Mouse (Mus musculus) lung, embryonic 14.5 days (tissue): ENCODE measurements at regions not wholly inside any gene's neighbourhood (a gene's known extent, or its start where the extent isn't known, plus 50 kb on each side); places are given as distances from the start of the nearest gene placed in this dataset.
A peak's percentile ranks its signal among the peaks of the same experiment; 100 is the strongest.
"Not testable (repeated sequence)": the region's sequence is repeated elsewhere in the genome, so short reads cannot be mapped to it uniquely, and the experiment has no call there.

ENCODE experiments used
- ATAC-seq: fragments of 200-750 bp; cut with Nextera tagmentation; 2 replicates; pipeline ENCODE4 v1.8.0; 2017; ENCODE audit warnings: mild to moderate bottlenecking, moderate TSS enrichment, moderate library complexity; ENCODE audit not compliant: insufficient read depth
- DNase-seq: peaks from one replicate; pipeline ENCODE4 v3.0.0-alpha.2; 2015
- H3K27ac ChIP-seq: fragments of 300-500 bp; sonication (generic); 2 replicates; pipeline ENCODE4 v1.5.1; 2014; ENCODE audit warnings: low read depth, mild to moderate bottlenecking, moderate library complexity
- H3K27me3 ChIP-seq: fragments of 300-500 bp; sonication (generic); 2 replicates; pipeline ENCODE4 v1.6.1; 2014; ENCODE audit warnings: low read length, control low read depth; ENCODE audit not compliant: insufficient read depth
- H3K36me3 ChIP-seq: fragments of 300-500 bp; sonication (generic); 2 replicates; pipeline ENCODE4 v1.6.1; 2014; ENCODE audit warnings: control low read depth; ENCODE audit not compliant: insufficient read depth
- H3K4me1 ChIP-seq: fragments of 300-500 bp; sonication (generic); 2 replicates; pipeline ENCODE4 v1.6.1; 2014; ENCODE audit warnings: antibody characterized with exemption, control low read depth; ENCODE audit not compliant: insufficient read depth
- H3K4me2 ChIP-seq: fragments of 300-500 bp; sonication (generic); 2 replicates; pipeline ENCODE4 v1.6.1; 2014; ENCODE audit warnings: mild to moderate bottlenecking
- H3K4me3 ChIP-seq: fragments of 300-500 bp; sonication (generic); 2 replicates; pipeline ENCODE4 v1.5.1; 2014; ENCODE audit warnings: low read depth, low read length
- H3K9ac ChIP-seq: fragments of 300-500 bp; sonication (generic); 2 replicates; pipeline ENCODE4 v1.6.1; 2014
- H3K9me3 ChIP-seq: fragments of 300-500 bp; sonication (generic); 2 replicates; pipeline ENCODE4 v1.6.1; 2016; ENCODE audit warnings: low read depth, low read length, control low read depth
- CTCF ChIP-seq: IDR thresholded peaks from 2 replicates; pipeline ENCODE4 v1.5.1; 2016; ENCODE audit warnings: antibody characterized with exemption, low read depth
- WGBS: fragments of 180-500 bp; shearing (Covaris S2); extraction: QIAGEN DNeasy Blood & Tissue Kit; methylation state at CpG from one replicate; pipeline ENCODE4 v1.1.7; 2014; 5-methylcytosine and 5-hydroxymethylcytosine counted together

GRCm38 (mm10) chr9:33152186-33152585, 516.2 kb downstream of the Ets1 start:
- Histone ChIP-seq H3K36me3 (no peaks in the 10 kb centered on the region), H3K27ac (no peak overlapping the region), H3K4me2 (no peak overlapping the region), H3K9me3 (no peaks in the 10 kb centered on the region), H3K9ac (no peak overlapping the region), H3K27me3 (no peaks in the 10 kb centered on the region), H3K4me3 (no peak overlapping the region), H3K4me1 (no peaks in the 10 kb centered on the region)
- ATAC-seq: no peak
- 30% methylated on average over 1 of the region's 1 CpGs for WGBS
- DNase-seq: peak; percentile 19
- TF ChIP-seq CTCF: no peak

DNA sequence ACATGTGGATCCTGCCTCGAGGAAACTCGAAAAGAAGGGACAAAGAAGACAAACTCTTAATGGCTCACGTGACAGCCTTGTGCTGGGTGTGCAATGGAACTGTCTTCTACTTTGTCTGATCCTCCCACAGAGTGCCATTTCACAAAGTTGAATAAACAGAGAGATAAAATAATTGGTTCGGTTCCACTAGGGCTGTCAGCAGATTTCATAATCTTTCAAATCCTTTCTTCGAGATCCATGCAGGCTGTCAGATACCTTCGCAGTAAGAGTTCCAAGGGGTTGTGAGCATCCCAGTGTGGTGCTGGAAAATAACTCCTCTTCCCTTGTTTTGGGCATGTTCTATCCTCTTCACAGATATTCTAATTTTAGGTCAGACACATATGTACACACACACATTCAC, 532.1 kb downstream of the Ets1 start:
- Histone ChIP-seq H3K36me3 (no peaks in the 10 kb centered on the region), H3K4me2 (no peak overlapping the region), H3K4me3 (no peak overlapping the region), H3K9ac (no peak overlapping the region), H3K27me3 (no peaks in the 10 kb centered on the region), H3K4me1 (no peaks in the 10 kb centered on the region), H3K9me3 (no peaks in the 10 kb centered on the region), H3K27ac (no peak overlapping the region)
- ATAC-seq (no peak; the same call in 1 of the 2 replicates), DNase-seq (peak; percentile 33)
- TF ChIP-seq CTCF: no peak
- 35% methylated on average over 6 of the region's 6 CpGs for WGBS

GRCm38 (mm10) chr9:33169093-33169492, 533.1 kb downstream of the Ets1 start:
- H3K4me2 ChIP-seq, H3K4me1 ChIP-seq, H3K36me3 ChIP-seq, H3K4me3 ChIP-seq, H3K9me3 ChIP-seq, DNase-seq, H3K9ac ChIP-seq, H3K27ac ChIP-seq, ATAC-seq, H3K27me3 ChIP-seq: not testable (repeated sequence)
- 88% methylated on average over 1 of the region's 1 CpGs for WGBS

DNA sequence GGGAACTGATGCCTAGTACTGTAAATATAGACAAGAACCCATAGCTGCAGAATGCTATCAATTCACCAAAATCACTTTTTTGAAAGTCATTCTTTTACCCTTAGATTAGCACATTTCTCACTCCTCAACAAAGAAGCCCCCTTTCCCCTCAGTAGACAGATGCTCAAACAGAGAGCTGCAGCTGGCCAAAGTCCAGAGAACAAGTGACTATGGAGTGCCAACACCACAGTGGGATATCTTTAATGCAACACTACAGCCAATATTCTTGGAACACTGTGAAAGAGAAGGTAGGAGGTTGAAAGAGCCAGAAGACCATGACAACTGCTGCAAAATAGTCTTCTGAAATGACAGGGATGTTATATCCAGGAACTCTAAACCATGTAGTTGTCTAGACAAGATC, 544.0 kb downstream of the Ets1 start:
- Histone ChIP-seq H3K4me3 (no peak overlapping the region), H3K9me3 (no peaks in the 10 kb centered on the region), H3K9ac (no peak overlapping the region), H3K27me3 (no peaks in the 10 kb centered on the region), H3K36me3 (no peaks in the 10 kb centered on the region), H3K4me2 (no peak overlapping the region), H3K27ac (no peak overlapping the region), H3K4me1 (no peaks in the 10 kb centered on the region)
- no peak for ATAC-seq
- TF ChIP-seq CTCF: no peak
- DNase-seq: no peak

- no peak overlapping the region for H3K4me3 ChIP-seq
- no peak for TF ChIP-seq CTCF
- 71% methylated on average over 3 of the region's 3 CpGs for WGBS
- no peaks in the 10 kb centered on the region for H3K27me3 ChIP-seq
- no peaks in the 10 kb centered on the region for H3K36me3 ChIP-seq
- no peaks in the 10 kb centered on the region for H3K4me1 ChIP-seq
- H3K9ac ChIP-seq: no peak overlapping the region
- no peak for ATAC-seq
- no peak overlapping the region for H3K4me2 ChIP-seq
- H3K27ac ChIP-seq: no peak overlapping the region
- DNase-seq: no peak
- no peaks in the 10 kb centered on the region for H3K9me3 ChIP-seq
These were observed 551.2 kb downstream of the Ets1 start for GRCm38 (mm10) chr9:33187187-33187586.

GRCm38 (mm10) chr9:33209083-33209482, 573.1 kb downstream of the Ets1 start:
- DNase-seq (no peak), ATAC-seq (no peak)
- Histone ChIP-seq H3K4me2 (no peak overlapping the region), H3K36me3 (no peaks in the 10 kb centered on the region), H3K9ac (no peak overlapping the region), H3K27ac (no peak overlapping the region), H3K4me3 (no peak overlapping the region), H3K27me3 (no peaks in the 10 kb centered on the region), H3K4me1 (no peaks in the 10 kb centered on the region), H3K9me3 (no peaks in the 10 kb centered on the region)
- 64% methylated on average over 2 of the region's 2 CpGs for WGBS
- TF ChIP-seq CTCF: no peak

DNA sequence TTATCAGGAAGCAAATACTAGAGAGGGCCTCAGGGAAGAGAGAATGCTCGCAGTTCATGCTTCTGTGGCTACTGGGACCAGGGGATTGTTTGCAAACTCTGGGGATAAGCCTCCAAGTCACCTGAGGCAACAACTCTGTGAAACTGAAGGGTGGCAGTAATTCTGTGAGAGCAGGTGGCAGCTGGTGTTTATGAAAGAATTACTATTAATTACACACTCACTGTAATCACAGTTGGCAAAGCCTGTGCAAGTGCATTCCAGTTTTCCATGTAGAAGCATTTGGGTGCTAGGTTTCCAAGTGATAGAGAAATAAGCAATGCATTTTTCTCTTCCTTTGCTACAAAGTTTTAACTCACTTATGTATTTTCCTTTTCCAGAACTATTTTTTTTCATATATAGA, 578.5 kb downstream of the Ets1 start:
- no peak overlapping the region for H3K9ac ChIP-seq
- no peak overlapping the region for H3K4me2 ChIP-seq
- no peaks in the 10 kb centered on the region for H3K36me3 ChIP-seq
- no peaks in the 10 kb centered on the region for H3K4me1 ChIP-seq
- WGBS: 62% methylated on average over 1 of the region's 1 CpGs
- H3K9me3 ChIP-seq: no peaks in the 10 kb centered on the region
- no peak overlapping the region for H3K4me3 ChIP-seq
- DNase-seq (no peak), ATAC-seq (no peak)
- H3K27ac ChIP-seq: no peak overlapping the region
- H3K27me3 ChIP-seq: no peaks in the 10 kb centered on the region
- no peak for TF ChIP-seq CTCF

- TF ChIP-seq CTCF: no peak
- H3K4me3 ChIP-seq: no peak overlapping the region
- H3K9ac ChIP-seq: no peak overlapping the region
- ATAC-seq (no peak), DNase-seq (no peak)
- WGBS: 82% methylated on average over 4 of the region's 4 CpGs
- H3K9me3 ChIP-seq: no peaks in the 10 kb centered on the region
- no peaks in the 10 kb centered on the region for H3K4me1 ChIP-seq
- no peak overlapping the region for H3K27ac ChIP-seq
- H3K36me3 ChIP-seq: no peaks in the 10 kb centered on the region
- H3K4me2 ChIP-seq: no peak overlapping the region
- no peaks in the 10 kb centered on the region for H3K27me3 ChIP-seq
These were observed 585.0 kb downstream of the Ets1 start for GRCm38 (mm10) chr9:33220981-33221380.
